Mouse (Mus musculus) adrenal gland, postnatal 10 days (tissue): ENCODE results near the gene Capn3. TPM values are rescaled to one million over a fixed set of nuclear protein-coding genes. Genes with fewer than 3 reads are reported as not detected.
A peak's percentile ranks its signal among the peaks of the same experiment; 100 is the strongest.

Experiments
- DNase-seq: peaks from one replicate; pipeline ENCODE4 v3.0.0; 2021; ENCODE audit warnings: mixed read lengths
- total RNA-seq, 2 experiments: library from RNA; stranded (reverse); gene quantifications; 2 replicates each; pipeline ENCODE4 v1.2.3; 2021

The Capn3 gene
- total RNA-seq, 2 experiments from 2014 or later: 4.7 to 6.5 TPM

DNA sequence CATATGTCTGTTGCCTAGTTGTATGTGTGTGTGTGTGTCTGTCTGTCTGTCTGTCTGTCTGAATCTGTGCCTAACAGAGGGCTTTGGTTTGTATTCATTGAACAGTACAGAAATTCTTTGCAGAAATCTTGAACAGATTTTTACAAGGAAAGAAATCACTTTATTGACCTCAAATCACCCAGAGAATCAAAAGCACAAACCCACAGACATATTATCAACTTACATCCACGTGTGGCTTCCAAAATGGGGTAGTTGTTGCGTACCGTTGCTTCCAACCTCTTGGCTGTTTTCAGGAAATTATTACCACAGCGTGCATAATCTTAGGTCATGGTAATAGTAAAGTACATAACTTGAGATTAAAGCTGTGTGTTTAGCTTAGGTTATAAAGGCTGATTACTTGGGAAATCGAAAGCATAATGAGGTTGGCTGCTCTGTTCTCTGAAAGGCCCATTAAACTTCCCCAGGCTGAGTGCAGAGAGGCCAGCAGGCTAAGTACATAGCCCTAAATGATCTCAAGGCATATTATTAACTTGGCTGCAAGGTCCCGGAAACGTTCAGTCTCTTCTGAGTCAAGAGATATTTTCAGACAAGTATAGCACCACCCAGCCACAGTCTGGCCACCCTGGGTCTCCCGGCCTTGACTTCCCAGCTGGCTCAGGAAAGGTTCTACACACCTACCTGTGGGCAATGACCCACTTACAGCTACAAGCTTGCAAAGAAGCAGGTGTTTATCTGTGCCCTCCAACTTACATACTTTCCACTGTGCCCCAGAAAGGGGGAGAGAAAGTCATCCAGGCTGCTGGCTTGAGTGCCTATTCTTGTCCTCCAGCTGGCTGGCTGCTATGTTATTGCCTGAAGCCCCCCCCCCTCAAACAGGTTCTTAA lies 26.9 kb downstream of the Capn3 start:
- DNase-seq: no peak

DNA sequence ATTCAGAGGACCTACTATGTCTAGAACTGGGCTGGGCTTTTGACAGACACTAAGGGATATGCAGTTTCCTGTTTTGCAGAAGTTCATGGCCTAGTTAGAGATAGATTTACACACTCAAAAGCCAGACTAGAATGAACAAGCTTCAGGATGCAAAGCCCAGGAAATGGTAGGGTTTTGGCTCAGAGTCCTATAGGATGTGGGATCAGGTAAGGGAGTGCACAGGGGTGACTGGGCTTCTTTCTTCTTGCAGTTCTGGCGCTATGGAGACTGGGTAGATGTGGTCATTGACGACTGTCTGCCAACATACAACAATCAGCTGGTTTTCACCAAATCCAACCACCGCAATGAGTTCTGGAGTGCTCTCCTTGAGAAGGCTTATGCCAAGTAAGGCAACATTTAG lies 28.4 kb downstream of the Capn3 start:
- DNase-seq: no peak

DNA sequence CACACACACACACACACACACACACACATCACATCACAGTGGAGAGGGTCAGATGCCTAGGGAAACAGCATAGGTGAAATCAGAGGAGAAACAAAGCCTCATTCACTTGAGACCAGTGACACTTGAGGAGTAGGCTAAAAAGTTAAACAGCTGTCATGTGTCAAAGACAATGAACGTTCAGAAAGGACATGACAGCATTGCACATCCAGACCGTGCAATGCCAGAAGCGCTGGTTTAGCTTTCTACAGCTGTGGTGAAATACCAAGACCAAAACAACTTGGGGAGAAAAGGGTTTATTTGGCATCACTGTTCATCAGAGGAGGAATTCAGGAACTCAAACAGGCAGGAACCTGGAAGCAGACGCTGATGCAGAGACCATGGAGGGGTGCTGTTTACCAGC lies 37.4 kb downstream of the Capn3 start:
- DNase-seq: no peak

DNA sequence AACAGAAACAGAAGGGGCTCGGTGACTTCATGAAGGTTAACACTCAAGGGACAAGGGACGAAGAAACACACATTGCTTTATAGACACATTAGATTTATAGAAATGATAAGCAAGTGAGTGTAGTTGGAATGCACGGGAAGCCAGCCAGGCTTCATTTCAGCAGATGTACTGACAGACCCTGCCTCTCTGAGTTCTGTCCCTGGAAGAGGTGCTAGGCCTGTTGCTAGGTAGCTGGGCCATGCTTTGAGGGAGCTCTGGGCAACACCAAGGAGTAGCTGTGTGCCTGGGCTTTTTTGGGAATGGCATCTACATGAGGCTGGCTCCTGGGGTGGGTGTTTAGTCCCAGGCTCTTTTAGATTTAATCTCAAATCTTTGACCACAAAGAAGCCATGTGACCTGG lies 40.7 kb downstream of the Capn3 start:
- no peak for DNase-seq

DNA sequence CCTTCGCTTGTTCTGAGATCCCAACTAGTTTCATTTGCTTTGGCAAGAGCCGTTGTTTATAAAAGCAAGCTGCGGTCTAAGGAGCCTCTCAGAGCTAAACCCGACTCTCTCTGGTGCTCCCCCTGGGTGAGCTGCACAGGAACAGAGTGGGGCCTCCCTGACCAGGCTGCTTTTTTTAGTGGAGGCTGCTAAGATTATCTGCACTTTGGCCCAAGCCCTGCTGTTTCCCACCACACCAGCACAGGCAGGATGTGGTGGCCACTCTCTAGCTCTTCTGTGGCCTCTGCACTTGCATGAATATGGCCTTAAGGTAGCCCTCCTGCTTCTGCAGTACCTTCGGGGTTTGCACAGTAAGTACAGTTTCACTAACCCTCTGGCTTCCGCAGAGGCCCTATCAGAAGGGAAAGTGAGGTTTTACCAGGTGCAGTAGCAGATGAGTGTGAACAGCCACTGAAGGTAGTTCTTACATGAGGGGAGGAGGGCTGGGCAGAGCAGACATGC lies 44.2 kb downstream of the Capn3 start:
- DNase-seq: no peak

DNA sequence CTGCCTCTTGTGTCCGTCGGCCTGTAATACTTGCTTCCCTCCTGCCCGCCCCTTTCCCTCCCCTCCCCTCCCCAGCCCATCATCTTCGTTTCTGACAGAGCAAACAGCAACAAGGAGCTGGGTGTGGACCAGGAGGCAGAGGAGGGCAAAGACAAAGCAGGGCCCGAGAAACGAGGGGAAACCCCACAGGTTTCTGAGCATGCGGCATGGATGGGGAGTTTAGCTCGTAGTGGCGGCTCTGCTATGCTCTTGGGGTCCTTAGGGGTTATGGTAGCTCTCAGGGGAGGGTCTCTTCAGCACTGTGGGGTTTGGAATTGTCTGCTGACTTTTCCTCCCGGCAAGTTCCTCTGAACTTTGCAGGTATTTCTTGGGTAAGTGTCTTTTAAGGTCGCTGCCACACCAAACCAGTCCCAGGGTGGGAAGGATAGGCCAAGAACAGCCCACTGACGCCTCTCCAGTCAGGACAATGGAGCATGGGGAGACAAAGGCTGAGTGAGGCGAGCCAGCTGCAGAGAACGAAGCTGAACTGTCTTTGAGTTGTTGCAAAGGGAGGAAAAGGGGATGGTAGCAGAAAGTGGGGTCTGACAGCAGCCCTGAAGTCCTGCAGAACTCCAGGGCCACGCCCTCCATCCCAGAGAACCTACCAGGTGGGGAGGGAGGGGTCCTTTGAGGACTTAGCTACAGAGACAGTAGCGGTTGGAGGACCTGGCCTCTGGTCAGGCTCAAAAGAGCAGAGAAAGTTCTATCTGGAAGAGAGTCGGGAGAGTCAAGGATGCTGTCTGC lies 45.5 kb downstream of the Capn3 start:
- DNase-seq: no peak

DNA sequence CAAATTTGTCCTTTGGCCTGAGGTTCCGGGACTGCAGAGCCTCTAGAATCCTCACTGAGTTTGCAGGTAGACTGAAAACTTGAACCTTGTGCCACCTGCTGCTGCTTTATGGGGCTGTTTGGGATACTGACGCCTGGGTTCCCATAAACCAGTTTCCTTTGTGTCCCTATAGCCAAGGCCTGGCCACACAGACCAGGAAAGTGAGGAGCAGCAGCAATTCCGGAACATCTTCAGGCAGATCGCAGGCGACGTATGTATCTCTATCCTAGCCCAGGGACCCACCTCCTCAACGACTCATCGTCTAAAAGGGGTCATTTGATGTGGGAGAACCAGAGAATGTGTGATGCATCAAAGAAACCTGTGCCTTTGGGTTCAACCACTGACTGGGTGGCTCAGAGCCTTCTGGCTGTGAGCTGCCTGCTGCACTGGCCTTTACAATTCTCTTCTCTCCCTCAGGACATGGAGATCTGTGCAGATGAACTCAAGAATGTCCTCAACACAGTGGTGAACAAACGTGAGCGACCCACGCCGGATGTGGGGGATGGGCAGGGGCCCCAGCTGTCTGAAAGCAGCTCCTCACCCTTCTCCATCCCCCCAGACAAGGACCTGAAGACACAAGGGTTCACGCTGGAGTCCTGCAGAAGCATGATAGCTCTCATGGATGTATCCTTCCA lies 46.2 kb downstream of the Capn3 start:
- no peak for DNase-seq

DNA sequence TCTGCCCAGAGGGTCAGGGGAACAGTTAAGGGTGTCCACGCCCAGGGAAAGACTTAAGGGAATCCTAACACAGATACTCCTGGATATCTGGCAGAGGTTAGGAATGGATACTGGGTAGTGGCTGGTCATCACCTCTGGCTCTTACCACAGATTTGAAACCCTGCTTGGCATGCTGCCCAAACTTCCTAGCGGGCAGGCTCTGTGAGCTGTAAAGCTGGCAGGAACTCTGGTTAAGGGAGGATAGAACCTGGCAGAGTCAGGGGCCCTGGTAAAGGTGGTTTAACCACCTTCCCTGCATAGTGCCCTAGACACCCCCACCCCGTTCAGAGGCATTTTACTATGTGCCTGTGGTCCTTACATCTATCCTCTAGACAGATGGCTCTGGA lies 46.8 kb downstream of the Capn3 start:
- DNase-seq: peak; percentile 68

DNA sequence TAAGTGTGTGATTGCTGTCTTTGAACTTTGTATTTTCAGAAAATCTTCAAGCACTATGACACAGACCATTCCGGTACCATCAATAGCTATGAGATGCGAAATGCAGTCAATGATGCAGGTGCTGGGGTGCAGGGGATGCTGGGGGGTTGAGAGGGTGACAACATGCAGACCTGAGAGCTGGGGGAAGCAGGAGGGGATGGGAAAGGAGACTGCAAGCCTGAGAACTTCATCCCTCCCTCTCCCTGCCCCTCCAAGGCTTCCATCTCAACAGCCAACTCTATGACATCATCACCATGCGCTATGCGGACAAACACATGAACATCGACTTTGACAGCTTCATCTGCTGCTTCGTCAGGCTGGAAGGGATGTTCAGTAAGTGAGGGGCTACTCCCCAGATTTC lies 47.3 kb downstream of the Capn3 start:
- DNase-seq: no peak

DNA sequence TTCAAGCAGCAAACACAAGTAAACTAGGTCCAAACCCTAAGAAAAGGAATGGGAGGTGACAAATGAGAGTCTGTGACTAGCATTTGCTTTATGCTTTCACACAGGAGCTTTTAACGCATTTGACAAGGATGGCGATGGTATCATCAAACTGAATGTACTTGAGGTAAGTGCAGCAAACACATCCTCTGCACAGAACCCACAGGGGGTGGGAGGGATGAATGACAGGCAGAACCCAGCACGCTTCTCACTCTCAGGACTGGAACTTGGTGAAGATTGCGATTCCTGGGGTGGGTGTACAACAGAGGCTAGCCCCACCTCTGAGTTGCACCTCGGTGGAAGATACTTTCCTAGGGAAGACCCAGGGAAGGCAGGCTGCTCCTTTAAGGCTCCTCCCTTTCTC lies 48.2 kb downstream of the Capn3 start:
- no peak for DNase-seq

DNA sequence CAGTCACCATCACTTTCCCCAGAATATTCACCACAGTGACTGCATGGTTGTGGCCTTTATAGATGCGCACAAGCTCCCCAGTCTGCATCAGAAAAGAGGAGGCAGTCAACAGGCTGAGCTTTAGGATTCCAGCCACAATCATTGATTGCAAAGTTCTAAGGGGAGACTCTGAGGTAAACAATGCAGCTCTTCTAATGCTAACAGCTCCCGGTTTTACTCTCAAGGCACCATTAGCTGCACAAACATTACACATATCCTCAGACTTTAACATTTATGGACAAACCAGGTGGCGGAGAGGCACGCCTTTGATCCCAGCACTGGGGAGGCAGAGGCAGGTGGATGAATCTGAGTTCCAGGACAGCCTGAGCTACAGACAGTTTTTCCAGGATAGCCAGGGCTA lies 58.4 kb downstream of the Capn3 start:
- no peak for DNase-seq

DNA sequence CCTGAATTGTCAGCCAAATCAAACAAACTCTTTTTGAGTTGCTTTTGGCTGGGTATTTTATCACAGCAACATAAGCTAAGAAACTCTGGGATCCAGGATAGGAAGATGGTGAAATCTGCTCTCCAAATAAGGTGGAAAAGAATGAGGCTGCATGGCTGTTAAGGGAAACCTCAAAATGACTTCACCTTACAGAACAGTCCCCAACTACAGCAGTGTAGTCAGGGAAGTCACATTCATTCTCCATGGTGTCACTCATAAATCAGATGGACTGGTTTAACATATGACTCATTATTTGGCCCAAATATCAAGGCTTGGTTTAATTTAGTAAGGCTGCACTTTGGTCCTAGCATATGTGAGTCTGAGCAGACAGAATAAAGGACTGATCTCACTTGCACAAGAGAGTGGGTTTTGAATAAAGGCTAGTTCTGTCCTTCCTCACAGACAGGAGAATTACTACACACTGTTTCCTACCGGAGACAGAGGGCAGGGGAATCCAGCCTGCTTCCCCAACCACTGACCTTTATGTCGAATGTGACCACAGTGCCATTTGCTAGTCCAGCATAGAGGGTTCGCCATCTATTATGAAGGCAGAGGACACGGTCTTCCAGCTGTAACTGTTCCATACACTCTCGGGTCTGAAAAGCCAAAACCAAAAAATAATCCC lies 62.9 kb downstream of the Capn3 start:
- DNase-seq: no peak

DNA sequence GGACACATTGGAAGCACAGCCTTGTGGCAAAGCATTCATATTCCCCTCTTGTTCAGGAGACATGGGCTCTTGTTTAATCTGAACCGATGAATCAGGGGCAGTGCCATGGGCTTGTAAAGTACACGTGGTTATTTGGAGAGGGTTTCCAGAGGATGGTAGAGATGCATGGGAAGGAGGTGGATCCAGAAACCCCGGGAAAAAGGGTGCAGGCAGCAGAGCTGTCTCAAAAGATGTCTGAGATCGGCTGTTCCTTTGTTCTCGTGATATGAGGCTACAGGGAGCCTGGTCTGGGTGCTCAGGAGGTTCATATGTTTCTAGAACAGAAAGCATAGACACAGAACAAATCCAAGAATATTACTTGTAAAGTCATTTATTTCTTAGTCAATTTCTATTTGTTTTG lies 71.0 kb downstream of the Capn3 start:
- DNase-seq: no peak

DNA sequence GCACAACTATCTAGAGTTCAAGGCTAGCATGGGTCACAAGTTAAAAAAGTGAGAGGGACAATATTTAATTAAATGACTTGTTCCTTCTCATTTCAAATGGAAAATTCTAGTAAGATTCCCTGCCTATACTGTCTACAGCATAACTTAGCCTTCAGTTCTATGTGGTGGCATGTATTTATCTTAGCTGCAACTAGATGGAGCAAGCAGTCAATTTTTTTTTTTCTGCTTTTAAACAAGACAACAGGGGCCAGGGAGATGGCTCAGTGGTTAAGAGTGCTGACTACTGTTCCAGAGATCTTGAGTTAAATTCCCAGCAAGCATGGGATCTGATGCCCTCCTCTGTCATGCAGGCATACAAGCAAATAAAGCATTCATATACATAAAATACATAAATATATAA lies 73.7 kb downstream of the Capn3 start:
- DNase-seq: no peak

DNA sequence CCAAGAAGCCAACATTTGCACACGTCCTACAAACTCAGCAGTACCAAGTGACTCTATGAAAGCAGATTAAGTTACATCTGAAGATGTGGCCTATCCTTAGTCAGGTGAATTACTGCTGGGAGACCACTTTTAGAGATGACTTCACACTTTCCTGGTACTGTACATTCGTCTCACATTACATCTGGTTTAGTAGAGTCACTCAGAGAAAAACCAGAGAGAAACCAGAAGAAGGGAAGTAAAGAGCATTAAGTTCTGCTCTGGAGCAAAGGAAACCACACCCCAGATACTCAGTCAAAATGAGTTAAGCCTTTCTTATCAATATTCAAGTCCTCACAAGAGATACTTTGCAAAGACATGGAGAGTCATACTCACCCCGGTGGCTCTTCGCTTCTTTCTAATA lies 75.4 kb downstream of the Capn3 start:
- DNase-seq: no peak

DNA sequence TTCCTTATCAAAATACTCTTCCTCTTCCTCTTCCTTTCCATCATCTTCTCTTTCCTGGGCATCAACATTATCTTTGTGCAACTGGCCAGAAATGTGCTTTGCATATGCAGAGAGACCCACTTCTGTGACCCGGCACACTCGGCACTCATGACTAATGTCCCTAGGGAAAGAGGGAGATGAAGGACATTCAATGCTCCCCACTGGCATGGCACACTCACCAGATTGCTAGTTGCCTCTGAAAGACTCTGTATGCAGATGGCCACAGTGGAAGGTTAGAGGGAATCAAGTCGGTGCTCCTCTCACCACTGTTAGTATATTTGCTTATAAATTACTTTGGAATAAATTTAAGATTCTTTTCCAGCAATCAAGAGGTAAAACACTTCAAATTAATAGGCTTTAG lies 83.5 kb downstream of the Capn3 start:
- peak; percentile 20 for DNase-seq

DNA sequence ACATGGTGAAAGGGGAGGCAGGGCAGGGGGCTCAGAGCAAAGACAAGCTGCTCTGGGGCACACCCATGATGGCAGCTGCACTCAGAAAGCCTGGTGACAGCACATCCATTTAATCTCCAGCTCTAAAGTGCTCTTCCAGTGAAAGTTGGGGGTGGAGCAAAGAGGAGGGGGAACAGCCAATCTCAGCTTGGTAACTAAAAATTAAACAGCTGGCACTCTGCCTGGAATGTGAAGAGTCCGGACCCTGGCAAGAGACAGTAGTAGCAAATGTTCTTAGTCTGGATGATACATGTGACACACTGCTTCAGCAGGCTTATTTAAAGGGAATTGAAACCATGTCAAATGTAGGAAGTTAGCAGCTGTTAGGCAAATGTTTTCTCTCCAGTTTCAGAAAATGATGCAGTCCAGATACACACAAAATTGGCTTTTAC lies 84.0 kb downstream of the Capn3 start:
- DNase-seq: peak; percentile 73

DNA sequence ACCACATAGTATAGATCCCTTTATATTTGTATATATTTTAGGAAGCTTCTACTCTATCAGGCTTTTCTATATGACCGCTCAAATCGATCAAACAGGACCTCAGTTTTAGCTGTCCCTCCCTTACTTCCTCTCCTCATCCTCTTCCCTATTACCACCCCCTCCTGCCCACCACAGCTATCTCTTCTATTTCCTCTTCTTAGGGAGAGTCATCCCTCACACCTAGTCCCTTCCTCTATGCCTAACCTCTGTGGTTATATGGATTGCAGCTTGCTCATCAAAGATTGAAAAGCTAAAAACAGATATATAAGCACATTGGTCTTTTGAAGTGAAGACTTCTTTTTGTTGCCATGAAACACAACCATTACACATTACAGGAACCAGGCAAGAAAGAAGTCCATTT lies 88.9 kb downstream of the Capn3 start:
- DNase-seq: no peak
